Mouse (Mus musculus): ENCODE data around the gene Zcchc3.

DNA sequence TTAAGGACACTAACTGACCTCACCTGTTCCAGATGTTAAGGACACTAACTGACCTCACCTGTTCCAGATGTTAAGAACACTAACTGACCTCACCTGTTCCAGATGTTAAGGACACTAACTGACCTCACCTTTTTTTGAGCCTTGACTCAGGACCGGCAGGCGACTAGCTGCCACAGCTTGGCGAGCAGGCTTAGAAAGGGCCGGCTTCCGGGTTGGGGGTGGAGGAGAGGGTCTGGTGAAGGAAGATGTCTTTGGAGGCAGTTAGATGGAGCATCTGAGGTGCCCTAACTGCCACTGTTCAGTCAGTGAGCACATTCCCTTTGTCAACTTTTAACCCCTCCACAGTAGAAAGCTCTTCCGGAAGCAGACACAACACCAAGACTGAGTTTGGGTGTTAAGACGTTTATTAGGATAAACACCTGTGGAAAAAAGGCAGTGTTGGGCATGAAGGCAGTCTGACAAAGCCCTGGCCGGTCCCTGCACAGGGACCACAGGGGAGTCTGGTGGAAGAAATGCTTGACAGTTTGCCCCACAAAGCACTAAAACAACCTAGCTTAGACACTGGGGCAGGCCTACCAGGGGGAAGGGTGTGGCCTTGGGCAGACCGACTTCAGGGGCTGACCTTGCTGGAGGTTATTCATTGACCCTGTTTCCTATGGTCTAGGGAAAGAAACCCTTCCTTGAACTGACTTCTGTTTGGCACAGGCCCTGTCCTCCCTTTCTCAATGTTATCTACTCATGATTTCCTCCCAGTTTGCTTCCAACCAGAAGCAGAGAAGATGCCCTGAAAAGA, 21.4 kb downstream of the Zcchc3 start:
- TF ChIP-seq CTCF (IDR thresholded peaks at IDR 0.05; ENCODE audit: control insufficient read depth, insufficient read depth, insufficient read length) (no peak), USF1 (IDR thresholded peaks at IDR 0.05; ENCODE audit: low read depth) (no peak), MYOD1 (IDR thresholded peaks at IDR 0.05; ENCODE audit: control insufficient read depth, insufficient read length, low read depth) (no peak), CEBPB (IDR thresholded peaks at IDR 0.05; ENCODE audit: low read depth) (no peak), MYOG (IDR thresholded peaks at IDR 0.05; ENCODE audit: control insufficient read depth, extremely low read depth, insufficient read length) (no peak), MAX (IDR thresholded peaks at IDR 0.05) (no peak)
